Mouse (Mus musculus) ES-E14 (cell line): ENCODE measurements around the gene Ell. TPM values are rescaled to one million over a fixed set of nuclear protein-coding genes. Genes with fewer than 3 reads are reported as not detected.
A peak's percentile ranks its signal among the peaks of the same experiment; 100 is the strongest.

Experiments used
- DNase-seq: peaks from one replicate; pipeline ENCODE4 v3.0.0-alpha.2; 2013; ENCODE audit warnings: low read depth, low spot score
- H3K27ac ChIP-seq: 2 replicates; pipeline ENCODE4 v1.5.1; 2012; ENCODE audit warnings: low read depth, mild to moderate bottlenecking, low read length, moderate library complexity, mixed read lengths; ENCODE audit not compliant: poor library complexity, insufficient read depth, severe bottlenecking
- H3K36me3 ChIP-seq: 2 replicates; pipeline ENCODE4 v1.6.1; 2012; ENCODE audit warnings: mild to moderate bottlenecking, low read length, moderate library complexity, mixed read lengths; ENCODE audit not compliant: control insufficient read depth, poor library complexity, insufficient read depth, severe bottlenecking
- H3K4me1 ChIP-seq, 2 experiments: fragments of 150-350 bp in 1 of 2; sonication (generic) in 1 of 2; 2 replicates each; pipeline ENCODE4 v1.6.1; 2012; ENCODE audit warnings: low read length in 2 of 2, mild to moderate bottlenecking in 1 of 2, mixed read lengths in 1 of 2; ENCODE audit not compliant: control insufficient read depth in 2 of 2, insufficient read depth in 2 of 2, poor library complexity in 1 of 2
- H3K4me3 ChIP-seq, 2 experiments: fragments of 150-350 bp in 1 of 2; sonication (generic) in 1 of 2; 2 replicates each; pipeline ENCODE4 v1.5.1; 2012; ENCODE audit warnings: low read length in 2 of 2, low read depth in 1 of 2, mild to moderate bottlenecking in 1 of 2, mixed read lengths in 1 of 2; ENCODE audit not compliant: insufficient read depth in 1 of 2, poor library complexity in 1 of 2, severe bottlenecking in 1 of 2
- H3K9ac ChIP-seq: 2 replicates; pipeline ENCODE4 v1.6.1; 2012; ENCODE audit warnings: low read depth, mild to moderate bottlenecking, low read length, mixed read lengths; ENCODE audit not compliant: poor library complexity, insufficient read depth, severe bottlenecking
- H3K9me3 ChIP-seq: fragments of 150-350 bp; sonication (generic); 2 replicates; pipeline ENCODE4 v1.6.1; 2012; ENCODE audit warnings: low read depth, mild to moderate bottlenecking, low read length; ENCODE audit not compliant: control insufficient read depth, insufficient read depth
- CHD2 ChIP-seq: IDR thresholded peaks from 2 replicates; pipeline ENCODE4 v1.6.1; 2014; ENCODE audit warnings: mild to moderate bottlenecking, low read depth, low read length, inconsistent platforms
- HCFC1 ChIP-seq: IDR thresholded peaks from 2 replicates; pipeline ENCODE4 v1.6.1; 2012; ENCODE audit warnings: low read length, inconsistent platforms, borderline replicate concordance; ENCODE audit not compliant: insufficient read depth
- MAFK ChIP-seq: IDR thresholded peaks from 2 replicates; pipeline ENCODE4 v1.6.1; 2014; ENCODE audit warnings: mild to moderate bottlenecking, low read depth, low read length, inconsistent platforms; ENCODE audit not compliant: insufficient read depth
- ZC3H11A ChIP-seq: IDR thresholded peaks from 2 replicates; pipeline ENCODE4 v1.6.1; 2012; ENCODE audit warnings: low read depth, mild to moderate bottlenecking, inconsistent platforms, low read length, borderline replicate concordance
- ZNF384 ChIP-seq: IDR thresholded peaks from 2 replicates; pipeline ENCODE4 v1.6.1; 2012; ENCODE audit warnings: low read depth, low read length, inconsistent platforms
- in situ Hi-C, 2 experiments: fragments of 600-800 bp; cut with MboI; formaldehyde crosslinking; loops; one replicate each; pipeline ENCODE4 v1.15.1; 2025; ENCODE audit warnings: low sequenced_read_pairs in 2 of 2, inconsistent platforms in 1 of 2; ENCODE audit not compliant: unreplicated experiment in 2 of 2
- total RNA-seq: library from RNA; depleted of rRNA; stranded (reverse); fragments of 300-350 nt; gene quantifications from 2 replicates; pipeline ENCODE4 v1.2.3, GENCODE M21; 2012

The Ell gene
- total RNA-seq, 1 experiment, result 15.8 TPM

DNA sequence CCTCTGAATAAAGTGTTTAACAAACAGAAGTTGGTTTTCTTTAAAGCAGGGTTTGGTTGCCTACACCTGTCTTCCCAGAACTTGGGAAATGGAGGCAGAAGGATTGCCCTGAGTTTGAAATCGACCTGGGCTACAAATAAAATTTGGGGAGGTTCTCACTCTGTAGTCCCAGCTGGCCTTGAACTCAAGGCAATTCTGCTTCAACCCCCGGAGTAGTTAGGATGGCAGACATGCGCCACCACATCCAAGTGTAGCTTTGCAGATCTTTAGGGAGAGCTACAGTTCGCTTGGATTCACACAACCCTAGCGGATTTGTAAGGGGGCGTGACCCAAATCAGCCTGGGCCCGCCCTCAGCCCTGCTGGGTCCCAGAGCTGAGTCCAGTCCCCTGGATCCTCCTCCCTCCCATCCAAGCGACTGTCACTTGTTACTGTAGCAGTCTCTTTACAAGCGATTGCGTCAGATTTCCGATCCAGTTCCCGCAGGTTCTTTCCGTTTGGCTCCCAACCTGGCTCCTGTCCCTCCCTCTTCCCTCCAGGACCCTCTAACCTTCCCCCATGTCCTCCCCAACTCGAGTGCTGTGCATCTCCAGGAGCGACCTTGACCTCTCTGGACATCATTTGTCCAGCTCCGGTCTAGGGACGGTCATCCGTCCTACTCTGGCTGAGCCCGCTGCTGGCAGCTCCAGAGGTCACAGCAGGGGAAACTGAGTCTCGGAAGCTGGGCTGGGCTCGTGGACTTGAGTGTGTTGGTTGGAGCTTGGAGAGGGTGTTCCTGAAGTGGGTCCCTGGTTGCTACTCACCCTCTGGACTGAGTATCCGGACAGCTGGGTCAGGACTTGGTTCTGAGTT lies 91.5 kb downstream of the Ell start:
- no peak for TF ChIP-seq ZNF384
- peak overlapping the region; percentile 70 for H3K9ac ChIP-seq
- H3K9me3 ChIP-seq, result no peaks in the 10 kb centered on the region
- H3K4me3 ChIP-seq, result peak overlapping the region; percentile 61 to 62
- peaks cover 0 to 14% of the 10 kb centered on the region in 2 experiments; a peak in 2 of 4 replicates for H3K4me1 ChIP-seq
- in situ Hi-C loops, result no loop called here
- H3K36me3 ChIP-seq, result no peaks in the 10 kb centered on the region; the same call in 1 of the 2 replicates
- H3K27ac ChIP-seq, result peak overlapping the region; percentile 77
- DNase-seq, result peak; percentile 84

DNA sequence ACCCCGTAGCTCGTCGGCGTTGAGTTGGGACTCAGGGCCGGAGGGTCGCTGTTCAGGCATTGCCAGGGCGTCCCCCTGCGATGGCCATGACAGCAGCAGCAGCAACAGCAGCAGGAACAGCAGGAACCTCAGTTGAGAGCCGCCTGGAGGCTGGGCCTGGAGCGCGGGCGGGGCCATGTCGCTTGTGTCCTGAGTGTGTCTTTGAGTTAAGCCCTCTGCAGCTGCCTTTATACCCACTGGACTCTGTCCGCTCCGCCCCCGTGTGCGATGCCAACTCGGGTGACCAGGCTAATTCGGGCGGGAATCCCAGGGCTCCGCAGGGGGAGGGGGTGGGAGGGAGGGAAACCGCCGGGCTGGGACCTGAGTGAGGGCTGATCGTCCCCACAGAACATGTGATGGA lies 92.2 kb downstream of the Ell start:
- Histone ChIP-seq H3K36me3 (no peaks in the 10 kb centered on the region; the same call in 1 of the 2 replicates), H3K4me3 (peak overlapping the region; percentile 61 to 62), H3K27ac (peak overlapping the region; percentile 77; the same call in 1 of the 2 replicates), H3K9ac (peak overlapping the region; percentile 70), H3K9me3 (no peaks in the 10 kb centered on the region), H3K4me1 (peaks cover 0 to 14% of the 10 kb centered on the region in 2 experiments; a peak in 2 of 4 replicates)
- no peak for TF ChIP-seq CHD2
- TF ChIP-seq ZNF384, result no peak
- no peak for TF ChIP-seq ZC3H11A
- no peak for TF ChIP-seq HCFC1
- no peak for TF ChIP-seq MAFK
- in situ Hi-C loops, result no loop called here
- DNase-seq, result no peak

DNA sequence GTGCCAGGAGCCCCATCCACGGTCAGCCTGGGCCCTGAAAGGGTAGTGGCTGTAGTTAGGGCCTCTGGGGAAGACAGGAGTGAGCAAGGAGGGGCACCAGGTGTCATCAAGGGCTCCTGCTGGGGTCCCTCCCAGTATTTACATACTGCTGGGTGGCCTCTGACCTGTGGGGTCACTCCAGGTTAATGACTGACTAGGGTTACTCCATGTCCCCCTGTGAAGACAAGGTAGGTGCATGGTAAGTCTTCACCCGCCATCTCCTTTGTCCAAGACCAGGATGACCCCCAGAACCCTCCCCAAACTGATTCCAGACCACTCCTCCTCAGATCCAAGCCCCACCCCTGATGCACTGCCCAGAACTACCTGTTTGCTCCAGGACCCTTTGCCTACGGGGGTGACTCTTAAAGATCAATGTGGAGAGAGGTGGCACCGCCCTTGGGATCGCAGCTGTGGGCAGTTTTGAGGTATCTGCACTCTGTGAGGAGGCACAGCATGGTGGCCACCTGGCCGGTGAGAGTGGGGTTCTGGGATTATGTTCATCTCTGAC lies 93.2 kb downstream of the Ell start, which contains the start of gene Gdf15:
Gene Gdf15 (minus strand): TSS at position 111 of the 547 bp plus-strand sequence.
- peaks cover under 1 to 19% of the 10 kb centered on the region in 2 experiments; a peak in 2 of 4 replicates for H3K4me1 ChIP-seq
- H3K9me3 ChIP-seq, result no peaks in the 10 kb centered on the region
- no peak for TF ChIP-seq ZNF384
- no peak for TF ChIP-seq CHD2
- TF ChIP-seq MAFK, result no peak
- no peak for TF ChIP-seq ZC3H11A
- no peak for TF ChIP-seq HCFC1
- DNase-seq, result no peak
- in situ Hi-C loops, result no loop called here
- H3K27ac ChIP-seq, result peak within 1 kb of the TSS; percentile 77; the same call in 1 of the 2 replicates
- peak within 1 kb of the TSS; percentile 61 to 62 for H3K4me3 ChIP-seq
- H3K36me3 ChIP-seq, result no peaks in the 10 kb centered on the region; the same call in 1 of the 2 replicates
- peak within 1 kb of the TSS; percentile 70 for H3K9ac ChIP-seq

DNA sequence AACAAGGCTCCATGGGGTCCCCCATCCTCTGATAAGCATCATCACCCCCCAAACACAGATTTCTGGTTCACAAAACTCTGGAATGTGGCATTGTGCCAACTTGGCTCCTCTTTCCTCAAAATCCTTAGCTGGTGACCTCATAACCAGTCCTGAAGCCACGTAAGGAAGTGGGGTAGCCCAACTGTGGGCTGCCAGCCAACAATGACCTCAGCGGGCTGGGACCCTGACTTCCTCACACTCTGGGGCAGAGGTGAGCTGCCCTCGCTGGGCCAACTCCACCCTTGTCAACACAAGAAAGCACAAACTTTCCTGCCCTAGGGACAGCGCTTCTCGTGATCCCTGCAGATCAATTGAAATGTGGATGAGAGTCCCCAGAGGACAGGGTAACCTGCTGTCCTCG lies 94.8 kb downstream of the Ell start:
- in situ Hi-C loops, result no loop called here
- Histone ChIP-seq H3K4me3 (no peak overlapping the region), H3K9me3 (no peaks in the 10 kb centered on the region), H3K4me1 (peaks cover 12 to 25% of the 10 kb centered on the region in 2 experiments), H3K9ac (no peak overlapping the region), H3K36me3 (no peaks in the 10 kb centered on the region; the same call in 1 of the 2 replicates), H3K27ac (no peak overlapping the region)
- TF ChIP-seq ZNF384 (no peak), ZC3H11A (no peak), CHD2 (no peak), MAFK (no peak), HCFC1 (no peak)
- DNase-seq, result no peak
